Mouse (Mus musculus) heart, embryonic 10.5 days (tissue): Measurements from ENCODE around the gene Hist1h2ak. TPM values are rescaled to one million over a fixed set of nuclear protein-coding genes. Genes with fewer than 3 reads are reported as not detected.
"Not testable (repeated sequence)": the region's sequence is repeated elsewhere in the genome, so short reads cannot be mapped to it uniquely, and the experiment has no call there.

Experiments
- DNase-seq: peaks from one replicate; pipeline ENCODE4 v3.0.0-alpha.2; 2017; ENCODE audit warnings: low spot score
- H3K27ac ChIP-seq: fragments of 300-500 bp; sonication (generic); 2 replicates; pipeline ENCODE4 v1.5.1; 2016; ENCODE audit warnings: mild to moderate bottlenecking
- H3K27me3 ChIP-seq: fragments of 300-500 bp; sonication (generic); 2 replicates; pipeline ENCODE4 v1.6.1; 2016; ENCODE audit warnings: mild to moderate bottlenecking; ENCODE audit not compliant: poor library complexity, insufficient read depth, severe bottlenecking
- H3K36me3 ChIP-seq: fragments of 300-500 bp; sonication (generic); 2 replicates; pipeline ENCODE4 v1.6.1; 2016; ENCODE audit warnings: mild to moderate bottlenecking, moderate library complexity
- H3K4me1 ChIP-seq: fragments of 300-500 bp; sonication (generic); 2 replicates; pipeline ENCODE4 v1.6.1; 2016; ENCODE audit warnings: mild to moderate bottlenecking
- H3K4me3 ChIP-seq: fragments of 300-500 bp; sonication (generic); 2 replicates; pipeline ENCODE4 v1.5.1; 2016; ENCODE audit warnings: mild to moderate bottlenecking, moderate library complexity
- H3K9me3 ChIP-seq: fragments of 300-500 bp; sonication (generic); 2 replicates; pipeline ENCODE4 v1.6.1; 2016; ENCODE audit warnings: mild to moderate bottlenecking, moderate library complexity
- WGBS: fragments of 180-500 bp; shearing (Covaris S2); methylation state at CpG from one replicate; pipeline ENCODE4 v1.1.7; 2016; 5-methylcytosine and 5-hydroxymethylcytosine counted together
- polyA plus RNA-seq: library from polyadenylated mRNA; unstranded; fragments of >200 nt; fragmentation: Nextera tagmentation; extraction: Ambion mirVana; gene quantifications from 2 replicates; pipeline ENCODE4 v1.2.1, GENCODE M21; 2016

The Hist1h2ak gene
- polyA plus RNA-seq, 1 experiment from 2014 or later: 6.7 TPM

- Histone ChIP-seq H3K27me3 (no peaks in the 10 kb centered on the region), H3K36me3 (no peaks in the 10 kb centered on the region), H3K9me3 (no peaks in the 10 kb centered on the region), H3K4me1 (peaks cover 24% of the 10 kb centered on the region), H3K27ac (peak within 1 kb of the TSS; percentile 90), H3K4me3 (peak within 1 kb of the TSS; percentile 57)
- DNase-seq: peak; percentile 88
- WGBS: 0% methylated on average over 20 of the region's 20 CpGs
These were observed 29.6 kb upstream of the Hist1h2ak start, which contains the start of gene Hist1h3i for GRCm38 (mm10) chr13:21783255-21783617. Gene Hist1h3i, minus strand, starts transcription at chr13:21783370.

DNA sequence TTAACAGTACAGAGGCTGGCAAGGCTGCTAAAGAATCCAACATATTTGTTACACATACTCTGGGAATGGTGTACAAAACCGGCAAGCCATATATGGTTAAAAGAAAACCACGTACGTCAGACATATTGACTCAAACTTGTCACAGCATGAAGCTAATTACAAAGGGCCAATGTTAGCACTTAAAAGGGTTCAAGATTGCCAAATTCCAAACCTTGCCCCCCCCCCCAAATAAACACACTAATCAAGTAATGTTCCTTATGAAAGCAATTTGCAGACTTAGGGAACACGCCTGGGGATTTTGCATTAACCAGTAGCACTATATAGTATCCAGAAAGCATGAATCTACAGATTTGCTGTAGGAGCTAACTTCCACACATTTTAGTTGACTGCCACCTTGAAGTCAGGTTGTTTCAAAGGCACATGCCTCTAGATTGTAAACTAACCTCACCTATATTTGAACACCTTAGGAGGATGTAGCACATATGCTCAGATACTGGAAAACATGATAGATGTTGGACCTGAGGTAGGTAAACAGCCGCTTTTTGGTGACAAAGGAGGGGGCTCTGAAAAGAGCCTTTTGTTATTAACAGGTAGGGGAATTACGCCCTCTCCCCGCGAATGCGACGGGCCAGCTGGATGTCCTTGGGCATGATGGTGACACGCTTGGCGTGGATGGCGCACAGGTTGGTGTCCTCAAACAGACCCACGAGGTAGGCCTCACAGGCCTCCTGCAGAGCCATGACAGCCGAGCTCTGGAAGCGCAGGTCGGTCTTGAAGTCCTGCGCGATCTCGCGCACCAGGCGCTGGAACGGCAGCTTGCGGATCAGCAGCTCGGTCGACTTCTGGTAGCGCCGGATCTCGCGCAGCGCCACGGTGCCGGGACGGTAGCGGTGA is 29.0 kb upstream of the Hist1h2ak start:
- DNase-seq, H3K36me3 ChIP-seq, H3K9me3 ChIP-seq, H3K27me3 ChIP-seq: not testable (repeated sequence)
- Histone ChIP-seq H3K27ac (peak overlapping the region; percentile 90), H3K4me3 (peak overlapping the region; percentile 57), H3K4me1 (peaks cover 22% of the 10 kb centered on the region)
- 2% methylated on average over 15 of the region's 35 CpGs for WGBS

- Histone ChIP-seq H3K36me3 (no peaks in the 10 kb centered on the region), H3K4me1 (peaks cover 22% of the 10 kb centered on the region), H3K27ac (peak overlapping the region; percentile 82; the same call in 1 of the 2 replicates), H3K27me3 (no peaks in the 10 kb centered on the region), H3K9me3 (no peaks in the 10 kb centered on the region), H3K4me3 (no peak overlapping the region)
- 88% methylated on average over 1 of the region's 1 CpGs for WGBS
- DNase-seq: no peak
These were observed 28.0 kb upstream of the Hist1h2ak start for GRCm38 (mm10) chr13:21781639-21782038.

- peak overlapping the region; percentile 68 for H3K4me3 ChIP-seq
- peaks cover 20% of the 10 kb centered on the region for H3K4me1 ChIP-seq
- no peaks in the 10 kb centered on the region for H3K36me3 ChIP-seq
- peak overlapping the region; percentile 93 for H3K27ac ChIP-seq
- H3K27me3 ChIP-seq: no peaks in the 10 kb centered on the region
- WGBS: 41% methylated on average over 6 of the region's 6 CpGs
- DNase-seq: no peak
- H3K9me3 ChIP-seq: no peaks in the 10 kb centered on the region
These were observed 27.5 kb upstream of the Hist1h2ak start for GRCm38 (mm10) chr13:21781021-21781555.

DNA sequence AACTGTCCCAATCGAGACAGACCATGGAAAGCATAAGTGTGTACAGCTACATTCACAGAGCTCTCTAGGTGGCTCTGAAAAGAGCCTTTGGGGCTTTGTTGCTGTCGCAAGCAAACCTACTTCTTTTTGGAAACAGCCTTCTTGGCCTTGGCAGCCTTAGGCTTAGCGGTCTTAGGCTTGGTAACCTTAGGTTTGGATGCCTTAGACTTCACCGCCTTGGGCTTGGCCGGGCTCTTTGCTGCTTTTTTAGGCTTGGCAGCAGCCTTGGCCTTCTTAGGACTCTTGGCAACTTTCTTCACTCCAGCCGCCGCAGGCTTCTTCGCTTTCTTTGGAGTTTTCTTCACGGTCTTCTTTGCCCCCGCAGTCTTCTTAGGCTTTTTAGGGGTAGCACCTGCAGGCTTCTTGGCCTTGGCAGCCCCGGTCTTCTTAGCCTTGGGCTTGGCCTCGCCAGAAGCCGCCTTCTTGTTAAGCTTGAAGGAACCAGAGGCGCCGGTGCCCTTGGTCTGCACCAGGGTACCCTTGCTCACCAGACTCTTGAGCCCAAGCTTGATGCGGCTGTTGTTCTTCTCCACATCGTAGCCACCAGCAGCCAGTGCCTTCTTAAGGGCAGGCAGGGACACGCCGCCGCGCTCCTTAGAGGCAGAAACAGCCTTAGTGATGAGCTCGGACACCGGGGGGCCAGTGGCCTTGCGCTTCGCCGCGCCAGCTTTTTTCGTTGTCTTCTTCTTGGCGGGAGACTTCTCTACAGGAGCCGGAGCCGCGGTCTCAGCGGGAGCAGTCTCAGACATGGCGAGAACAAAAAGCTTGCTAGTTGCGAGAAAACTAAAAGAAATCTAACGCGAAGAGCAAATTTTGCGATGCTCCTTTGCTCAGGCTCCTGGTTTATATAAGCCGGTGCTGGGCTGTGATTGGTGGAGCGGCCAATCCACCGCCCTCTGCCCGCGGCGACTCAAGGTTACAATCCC is 26.4 kb upstream of the Hist1h2ak start, which contains the start of gene Hist1h1b:
Hist1h1b (minus strand) TSS at position 859 of the 965 bp plus-strand sequence.
- H3K4me1 ChIP-seq: peaks cover 16% of the 10 kb centered on the region
- no peaks in the 10 kb centered on the region for H3K27me3 ChIP-seq
- no peaks in the 10 kb centered on the region for H3K9me3 ChIP-seq
- H3K4me3 ChIP-seq: peak within 1 kb of the TSS; percentile 68
- no peaks in the 10 kb centered on the region for H3K36me3 ChIP-seq
- peak; percentile 90 for DNase-seq
- H3K27ac ChIP-seq: peak within 1 kb of the TSS; percentile 93
- under 1% methylated on average over 44 of the region's 44 CpGs for WGBS

DNA sequence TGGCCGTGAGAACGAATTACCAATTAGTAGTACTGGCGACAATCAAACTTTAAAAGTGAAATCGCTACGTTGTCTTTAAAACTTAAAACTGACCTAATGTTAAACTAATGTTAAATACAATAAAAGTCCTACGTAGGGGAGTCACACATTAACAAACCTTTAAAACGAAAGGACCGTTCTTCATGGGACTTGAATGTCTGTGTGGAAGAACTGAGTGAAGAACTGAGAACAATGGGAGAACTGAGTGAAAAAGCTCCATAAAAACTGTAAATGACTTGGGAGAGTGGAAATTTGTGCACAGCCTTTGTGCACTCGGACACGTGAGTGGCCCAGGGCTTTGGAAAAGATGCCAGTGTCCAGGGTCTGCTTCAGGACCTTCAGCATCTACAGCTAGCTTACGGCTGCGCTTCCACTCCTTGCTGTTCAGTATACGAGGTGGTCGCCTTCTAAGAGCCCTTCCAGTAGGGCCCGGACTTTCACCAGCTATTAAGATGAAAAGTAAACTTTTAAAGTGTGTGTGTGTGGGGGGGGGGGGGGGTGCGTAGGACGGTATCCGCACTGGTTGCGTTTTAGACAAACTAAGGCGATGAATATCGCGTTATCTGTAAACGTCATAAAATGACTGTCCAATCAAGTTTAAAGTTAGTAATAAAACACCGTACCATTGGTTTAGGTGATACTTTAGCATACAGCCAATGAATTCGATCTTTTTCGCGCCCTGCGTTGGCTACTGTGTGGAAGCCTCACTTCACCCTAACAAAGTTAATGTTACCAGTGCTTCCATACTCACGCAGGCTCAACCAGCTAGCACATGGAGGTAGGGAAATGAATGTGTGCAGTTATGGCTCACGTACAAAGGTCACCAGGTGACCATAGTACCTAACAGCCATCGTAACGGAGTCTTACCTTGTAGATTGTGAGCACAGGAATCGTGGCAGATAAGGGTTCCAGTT is 25.5 kb upstream of the Hist1h2ak start:
- H3K27me3 ChIP-seq: no peaks in the 10 kb centered on the region
- H3K36me3 ChIP-seq: no peaks in the 10 kb centered on the region
- peak overlapping the region; percentile 68 for H3K4me3 ChIP-seq
- WGBS: 9% methylated on average over 32 of the region's 33 CpGs
- peak; percentile 86 for DNase-seq
- peak overlapping the region; percentile 93 for H3K27ac ChIP-seq
- H3K9me3 ChIP-seq: no peaks in the 10 kb centered on the region
- H3K4me1 ChIP-seq: peaks cover 13% of the 10 kb centered on the region

- WGBS: 86% methylated on average over 1 of the region's 1 CpGs
- Histone ChIP-seq H3K27me3 (no peaks in the 10 kb centered on the region), H3K4me1 (peaks cover 17% of the 10 kb centered on the region; the same call in 1 of the 2 replicates), H3K9me3 (no peaks in the 10 kb centered on the region), H3K27ac (no peak overlapping the region), H3K36me3 (no peaks in the 10 kb centered on the region), H3K4me3 (peak overlapping the region; percentile 60)
- DNase-seq: no peak
These were observed 2.1 kb upstream of the Hist1h2ak start for GRCm38 (mm10) chr13:21755707-21756106.

GRCm38 (mm10) chr13:21754294-21755001 is 821 bp upstream of the Hist1h2ak start:
- Histone ChIP-seq H3K4me1 (peaks cover 17% of the 10 kb centered on the region; the same call in 1 of the 2 replicates), H3K27ac (peak overlapping the region; percentile 83), H3K4me3 (peak overlapping the region; percentile 60)
- not testable (repeated sequence) for H3K9me3 ChIP-seq, H3K36me3 ChIP-seq, H3K27me3 ChIP-seq
- peak; percentile 86 for DNase-seq
- under 1% methylated on average over 23 of the region's 26 CpGs for WGBS

DNA sequence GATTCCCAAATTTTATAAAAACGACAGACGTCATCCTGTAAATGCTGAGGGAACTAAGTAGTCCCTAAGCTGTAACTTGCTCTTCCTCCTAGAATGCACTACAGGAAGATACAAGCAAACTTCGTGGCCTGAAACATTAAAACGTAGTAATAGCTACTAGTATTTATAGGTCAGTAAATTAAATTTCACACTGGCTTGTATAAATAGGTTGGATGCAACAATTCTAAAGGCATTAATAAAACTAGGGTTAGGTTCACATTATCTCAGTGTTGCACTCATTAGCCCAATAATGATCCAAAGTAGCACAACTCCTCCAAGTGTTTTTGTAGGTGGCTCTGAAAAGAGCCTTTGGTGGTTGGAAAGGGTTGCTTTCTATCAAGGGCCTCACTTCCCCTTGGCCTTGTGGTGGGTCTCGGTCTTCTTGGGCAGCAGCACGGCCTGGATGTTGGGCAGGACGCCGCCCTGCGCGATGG is 540 bp downstream of the Hist1h2ak start:
- peak overlapping the region; percentile 55 for H3K4me3 ChIP-seq
- H3K9me3 ChIP-seq: no peaks in the 10 kb centered on the region
- DNase-seq: no peak
- no peaks in the 10 kb centered on the region for H3K27me3 ChIP-seq
- H3K4me1 ChIP-seq: peaks cover 17% of the 10 kb centered on the region; the same call in 1 of the 2 replicates
- H3K36me3 ChIP-seq: no peaks in the 10 kb centered on the region
- H3K27ac ChIP-seq: peak overlapping the region; percentile 89
- 4% methylated on average over 10 of the region's 10 CpGs for WGBS

DNA sequence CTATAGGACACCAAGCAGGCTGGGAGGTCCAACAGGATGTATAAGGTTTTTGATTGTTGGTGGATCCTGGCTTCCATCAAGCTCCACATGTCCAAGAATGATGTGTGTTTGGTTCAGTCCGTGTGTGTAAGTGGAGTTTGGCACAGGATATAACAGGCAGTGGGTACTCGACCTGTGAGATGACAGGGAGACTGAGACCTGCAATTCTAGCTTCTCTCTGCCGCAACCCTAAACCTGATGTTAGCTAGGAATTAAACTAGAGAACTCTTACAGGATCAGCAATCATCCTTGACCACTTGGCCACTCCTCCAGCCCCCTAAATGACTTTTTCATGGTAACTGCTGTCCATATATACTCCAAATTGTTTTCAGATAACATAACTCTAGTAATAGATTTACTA is 1.3 kb downstream of the Hist1h2ak start:
- Histone ChIP-seq H3K27ac (peak overlapping the region; percentile 89), H3K27me3 (no peaks in the 10 kb centered on the region), H3K36me3 (0 out of 2 replicates have a peak, but pooled peaks cover 1% of the 10 kb centered on the region), H3K9me3 (no peaks in the 10 kb centered on the region), H3K4me3 (peak overlapping the region; percentile 55), H3K4me1 (peaks cover 17% of the 10 kb centered on the region; the same call in 1 of the 2 replicates)
- no peak for DNase-seq
- 42% methylated on average over 3 of the region's 3 CpGs for WGBS

- no peaks in the 10 kb centered on the region for H3K9me3 ChIP-seq
- H3K4me1 ChIP-seq: peaks cover 17% of the 10 kb centered on the region; the same call in 1 of the 2 replicates
- H3K27me3 ChIP-seq: no peaks in the 10 kb centered on the region
- peak overlapping the region; percentile 55; the same call in 1 of the 2 replicates for H3K4me3 ChIP-seq
- H3K27ac ChIP-seq: peak overlapping the region; percentile 89
- DNase-seq: no peak
- H3K36me3 ChIP-seq: 0 out of 2 replicates have a peak, but pooled peaks cover 2% of the 10 kb centered on the region
- 44% methylated on average over 3 of the region's 3 CpGs for WGBS
These were observed 1.8 kb downstream of the Hist1h2ak start for GRCm38 (mm10) chr13:21751827-21752226.
